Mouse (Mus musculus): ENCODE data around the gene Baz2a. TPM values are rescaled to one million over a fixed set of nuclear protein-coding genes. Genes with fewer than 3 reads are reported as not detected.
A peak's percentile ranks its signal among the peaks of the same experiment; 100 is the strongest.

Baz2a gene
- total and polyA plus RNA-seq, 2 experiments, result 6.6 to 12.3 TPM

- H3K79me2 ChIP-seq (ENCODE audit: control insufficient read depth, insufficient read depth, low read length), result no peaks in the 10 kb centered on the region
- H3K4me1 ChIP-seq (ENCODE audit: control insufficient read depth, insufficient read depth, low read length), result no peaks in the 10 kb centered on the region; the same call in 1 of the 2 replicates
- DNase-seq (ENCODE audit: extremely low read depth, low read depth, low spot score), result peak; percentile 59
- H3K4me3 ChIP-seq (ENCODE audit: insufficient read depth, low read depth, low read length), result no peak overlapping the region
- no peak overlapping the region for H3K9ac ChIP-seq (ENCODE audit: low read depth, low read length)
- no peaks in the 10 kb centered on the region for H3K27me3 ChIP-seq (ENCODE audit: control insufficient read depth, insufficient read depth, low read length)
- H3K36me3 ChIP-seq (ENCODE audit: control insufficient read depth, insufficient read depth, low read length), result peaks cover 2% of the 10 kb centered on the region; the same call in 1 of the 2 replicates
- TF ChIP-seq POLR2A (IDR thresholded peaks at IDR 0.05; ENCODE audit: extremely low read depth, insufficient read depth, low read length) (no peak), CTCF (IDR thresholded peaks at IDR 0.05; ENCODE audit: low read depth, low read length) (peak; percentile 40)
- WGBS, result 65% methylated on average over 12 of the region's 12 CpGs
- H3K27ac ChIP-seq (replicated peaks; ENCODE audit: insufficient read depth, low read depth, low read length), result no peak overlapping the region
These were observed 49.0 kb downstream of the Baz2a start for GRCm38 (mm10) chr10:128140236-128140952.

GRCm38 (mm10) chr10:128142165-128142564 lies 50.8 kb downstream of the Baz2a start:
- no peaks in the 10 kb centered on the region for H3K27me3 ChIP-seq (ENCODE audit: control insufficient read depth, insufficient read depth, low read length)
- no peaks in the 10 kb centered on the region; the same call in 1 of the 2 replicates for H3K4me1 ChIP-seq (ENCODE audit: control insufficient read depth, insufficient read depth, low read length)
- no peak for TF ChIP-seq CTCF (IDR thresholded peaks at IDR 0.05; ENCODE audit: low read depth, low read length)
- no peak for TF ChIP-seq POLR2A (IDR thresholded peaks at IDR 0.05; ENCODE audit: extremely low read depth, insufficient read depth, low read length)
- H3K4me3 ChIP-seq (ENCODE audit: insufficient read depth, low read depth, low read length), result no peak overlapping the region
- peaks cover 2% of the 10 kb centered on the region; the same call in 1 of the 2 replicates for H3K36me3 ChIP-seq (ENCODE audit: control insufficient read depth, insufficient read depth, low read length)
- H3K9ac ChIP-seq (ENCODE audit: low read depth, low read length), result no peak overlapping the region
- H3K79me2 ChIP-seq (ENCODE audit: control insufficient read depth, insufficient read depth, low read length), result no peaks in the 10 kb centered on the region
- WGBS, result 59% methylated on average over 2 of the region's 2 CpGs
- DNase-seq (ENCODE audit: extremely low read depth, low read depth, low spot score), result no peak
- H3K27ac ChIP-seq (replicated peaks; ENCODE audit: insufficient read depth, low read depth, low read length), result no peak overlapping the region

DNA sequence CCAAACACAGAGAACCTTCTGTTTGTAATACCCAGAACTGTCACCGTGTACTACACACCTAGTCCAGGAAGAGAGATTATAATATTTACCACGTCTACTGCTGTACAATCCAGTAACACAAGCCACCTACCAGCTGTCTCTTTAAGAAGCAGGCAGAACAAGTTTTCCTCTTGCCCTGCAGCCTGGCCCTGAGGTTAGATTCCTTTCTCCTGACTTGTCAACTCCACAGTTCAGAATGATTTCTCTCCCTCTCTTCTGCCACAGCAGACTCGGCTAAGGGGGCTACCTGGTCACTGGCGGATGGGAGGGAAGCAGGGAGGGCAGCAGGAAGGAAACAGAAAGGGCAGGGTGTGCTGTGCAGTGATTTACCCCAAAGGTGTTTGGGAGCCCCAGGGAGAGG lies 52.3 kb downstream of the Baz2a start:
- Histone ChIP-seq H3K4me1 (ENCODE audit: control insufficient read depth, insufficient read depth, low read length) (no peaks in the 10 kb centered on the region; the same call in 1 of the 2 replicates), H3K79me2 (ENCODE audit: control insufficient read depth, insufficient read depth, low read length) (no peaks in the 10 kb centered on the region), H3K27me3 (ENCODE audit: control insufficient read depth, insufficient read depth, low read length) (no peaks in the 10 kb centered on the region), H3K27ac (replicated peaks; ENCODE audit: insufficient read depth, low read depth, low read length) (no peak overlapping the region), H3K36me3 (ENCODE audit: control insufficient read depth, insufficient read depth, low read length) (no peaks in the 10 kb centered on the region), H3K4me3 (ENCODE audit: insufficient read depth, low read depth, low read length) (no peak overlapping the region), H3K9ac (ENCODE audit: low read depth, low read length) (no peak overlapping the region)
- TF ChIP-seq CTCF (IDR thresholded peaks at IDR 0.05; ENCODE audit: low read depth, low read length), result no peak
- no peak for TF ChIP-seq POLR2A (IDR thresholded peaks at IDR 0.05; ENCODE audit: extremely low read depth, insufficient read depth, low read length)
- no peak for DNase-seq (ENCODE audit: extremely low read depth, low read depth, low spot score)
- WGBS, result 84% methylated on average over 4 of the region's 4 CpGs

- TF ChIP-seq POLR2A (IDR thresholded peaks at IDR 0.05; ENCODE audit: extremely low read depth, insufficient read depth, low read length), result no peak
- TF ChIP-seq CTCF (IDR thresholded peaks at IDR 0.05; ENCODE audit: low read depth, low read length), result no peak
- H3K27ac ChIP-seq (replicated peaks; ENCODE audit: insufficient read depth, low read depth, low read length), result no peak overlapping the region
- no peak overlapping the region for H3K4me3 ChIP-seq (ENCODE audit: insufficient read depth, low read depth, low read length)
- H3K79me2 ChIP-seq (ENCODE audit: control insufficient read depth, insufficient read depth, low read length), result no peaks in the 10 kb centered on the region
- no peaks in the 10 kb centered on the region for H3K36me3 ChIP-seq (ENCODE audit: control insufficient read depth, insufficient read depth, low read length)
- DNase-seq (ENCODE audit: extremely low read depth, low read depth, low spot score), result peak; percentile 40
- H3K4me1 ChIP-seq (ENCODE audit: control insufficient read depth, insufficient read depth, low read length), result no peaks in the 10 kb centered on the region; the same call in 1 of the 2 replicates
- WGBS, result 22% methylated on average over 2 of the region's 2 CpGs
- H3K9ac ChIP-seq (ENCODE audit: low read depth, low read length), result no peak overlapping the region
- no peaks in the 10 kb centered on the region for H3K27me3 ChIP-seq (ENCODE audit: control insufficient read depth, insufficient read depth, low read length)
These were observed 53.6 kb downstream of the Baz2a start for GRCm38 (mm10) chr10:128144961-128145360.

DNA sequence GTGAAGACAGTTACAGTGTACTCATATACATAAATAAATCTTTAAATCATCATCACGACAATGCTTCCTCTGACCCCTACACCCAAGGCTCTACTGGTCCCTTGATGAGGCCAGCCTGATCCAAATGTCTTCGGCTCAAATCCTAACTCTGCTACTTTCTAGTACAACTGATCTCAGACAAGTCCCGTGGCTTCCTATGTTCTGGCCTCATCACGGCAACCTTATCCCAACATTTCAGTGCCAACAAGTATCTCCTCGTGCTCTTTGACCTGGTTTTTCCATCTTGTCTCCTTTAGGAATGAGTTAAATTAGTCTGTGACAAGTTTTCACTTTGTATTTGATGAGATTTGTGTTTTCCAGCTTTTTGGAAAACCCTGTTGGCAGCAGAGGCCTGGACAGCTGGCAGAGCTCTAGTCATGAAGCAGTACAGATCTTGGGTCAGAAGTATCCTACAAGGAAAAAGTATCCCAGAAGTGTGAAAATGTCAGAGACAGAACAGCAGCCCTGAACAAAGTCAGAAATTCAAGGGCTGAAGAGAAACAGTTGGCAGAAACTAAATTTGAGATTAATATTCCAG lies 57.5 kb downstream of the Baz2a start:
- 82% methylated on average over 5 of the region's 5 CpGs for WGBS
- Histone ChIP-seq H3K79me2 (ENCODE audit: control insufficient read depth, insufficient read depth, low read length) (no peaks in the 10 kb centered on the region), H3K9ac (ENCODE audit: low read depth, low read length) (no peak overlapping the region), H3K4me1 (ENCODE audit: control insufficient read depth, insufficient read depth, low read length) (no peaks in the 10 kb centered on the region; the same call in 1 of the 2 replicates), H3K27me3 (ENCODE audit: control insufficient read depth, insufficient read depth, low read length) (no peaks in the 10 kb centered on the region), H3K27ac (replicated peaks; ENCODE audit: insufficient read depth, low read depth, low read length) (no peak overlapping the region), H3K36me3 (ENCODE audit: control insufficient read depth, insufficient read depth, low read length) (no peaks in the 10 kb centered on the region), H3K4me3 (ENCODE audit: insufficient read depth, low read depth, low read length) (no peak overlapping the region)
- DNase-seq (ENCODE audit: extremely low read depth, low read depth, low spot score), result no peak
- no peak for TF ChIP-seq POLR2A (IDR thresholded peaks at IDR 0.05; ENCODE audit: extremely low read depth, insufficient read depth, low read length)
- no peak for TF ChIP-seq CTCF (IDR thresholded peaks at IDR 0.05; ENCODE audit: low read depth, low read length)

- H3K27me3 ChIP-seq (ENCODE audit: control insufficient read depth, insufficient read depth, low read length), result no peaks in the 10 kb centered on the region
- H3K4me1 ChIP-seq (ENCODE audit: control insufficient read depth, insufficient read depth, low read length), result no peaks in the 10 kb centered on the region; the same call in 1 of the 2 replicates
- WGBS, result 15% methylated on average over 5 of the region's 5 CpGs
- peak; percentile 69 for DNase-seq (ENCODE audit: extremely low read depth, low read depth, low spot score)
- H3K9ac ChIP-seq (ENCODE audit: low read depth, low read length), result no peak overlapping the region; the same call in 1 of the 2 replicates
- no peaks in the 10 kb centered on the region for H3K36me3 ChIP-seq (ENCODE audit: control insufficient read depth, insufficient read depth, low read length)
- TF ChIP-seq POLR2A (IDR thresholded peaks at IDR 0.05; ENCODE audit: extremely low read depth, insufficient read depth, low read length) (no peak), CTCF (IDR thresholded peaks at IDR 0.05; ENCODE audit: low read depth, low read length) (peak; percentile 74)
- peak overlapping the region; percentile 6 for H3K4me3 ChIP-seq (ENCODE audit: insufficient read depth, low read depth, low read length)
- H3K27ac ChIP-seq (replicated peaks; ENCODE audit: insufficient read depth, low read depth, low read length), result no peak overlapping the region
- H3K79me2 ChIP-seq (ENCODE audit: control insufficient read depth, insufficient read depth, low read length), result peaks cover 1% of the 10 kb centered on the region; the same call in 1 of the 2 replicates
These were observed 58.2 kb downstream of the Baz2a start for GRCm38 (mm10) chr10:128149592-128149991.

Measured in liver, adult 2 months (tissue).